Mouse (Mus musculus) small intestine, adult 2 months (tissue): ENCODE measurements around the gene Gm20441.

Experiments used
- CTCF ChIP-seq: fragments of 200-500 bp; IDR thresholded peaks from 2 replicates; pipeline ENCODE4 v1.5.1; 2012; ENCODE audit warnings: low read depth, mild to moderate bottlenecking, control low read depth, inconsistent platforms, low read length, moderate library complexity, mixed read lengths; ENCODE audit not compliant: insufficient replicate concordance, insufficient read length; ENCODE audit errors: extremely low read depth
- POLR2A ChIP-seq: fragments of 200-500 bp; IDR thresholded peaks from 2 replicates; pipeline ENCODE4 v1.6.1; 2012; ENCODE audit warnings: low read depth, mild to moderate bottlenecking, control low read depth, inconsistent platforms, low read length, moderate library complexity

DNA sequence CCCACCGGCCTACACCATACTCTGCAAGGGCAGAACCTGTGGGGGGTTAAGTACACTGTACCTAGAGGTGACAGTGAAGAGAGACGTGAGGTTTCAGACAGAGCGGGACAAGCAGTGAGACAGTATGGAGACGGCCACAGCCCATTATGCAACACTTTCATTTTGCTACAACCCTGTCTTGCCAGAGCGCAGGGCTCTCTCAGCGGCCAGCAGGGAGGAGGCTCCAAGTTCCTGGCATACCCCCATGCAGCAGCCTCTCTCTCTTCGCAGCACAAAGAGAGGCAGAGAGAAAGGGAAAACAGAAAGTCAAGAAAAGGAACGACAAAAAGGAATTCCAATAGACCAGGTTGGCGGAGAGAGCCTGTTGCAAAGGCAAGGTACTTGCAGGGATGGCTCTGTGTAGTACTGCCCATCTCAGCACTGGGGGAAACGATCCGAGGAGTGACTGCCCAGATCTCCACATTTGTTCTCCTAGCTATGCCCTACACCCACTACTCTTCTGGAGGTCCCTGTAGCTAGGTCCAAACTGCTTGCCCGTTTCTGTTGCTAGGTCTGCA is 16.9 kb upstream of the Gm20441 start:
- TF ChIP-seq CTCF (no peak), POLR2A (no peak; the same call in 1 of the 2 replicates)
